Mouse (Mus musculus): ENCODE results near the gene Sqstm1. TPM values are rescaled to one million over a fixed set of nuclear protein-coding genes. Genes with fewer than 3 reads are reported as not detected.

Sqstm1 gene
- total RNA-seq, 4 experiments from 2014 or later = 498 to 523 (median 522) TPM

DNA sequence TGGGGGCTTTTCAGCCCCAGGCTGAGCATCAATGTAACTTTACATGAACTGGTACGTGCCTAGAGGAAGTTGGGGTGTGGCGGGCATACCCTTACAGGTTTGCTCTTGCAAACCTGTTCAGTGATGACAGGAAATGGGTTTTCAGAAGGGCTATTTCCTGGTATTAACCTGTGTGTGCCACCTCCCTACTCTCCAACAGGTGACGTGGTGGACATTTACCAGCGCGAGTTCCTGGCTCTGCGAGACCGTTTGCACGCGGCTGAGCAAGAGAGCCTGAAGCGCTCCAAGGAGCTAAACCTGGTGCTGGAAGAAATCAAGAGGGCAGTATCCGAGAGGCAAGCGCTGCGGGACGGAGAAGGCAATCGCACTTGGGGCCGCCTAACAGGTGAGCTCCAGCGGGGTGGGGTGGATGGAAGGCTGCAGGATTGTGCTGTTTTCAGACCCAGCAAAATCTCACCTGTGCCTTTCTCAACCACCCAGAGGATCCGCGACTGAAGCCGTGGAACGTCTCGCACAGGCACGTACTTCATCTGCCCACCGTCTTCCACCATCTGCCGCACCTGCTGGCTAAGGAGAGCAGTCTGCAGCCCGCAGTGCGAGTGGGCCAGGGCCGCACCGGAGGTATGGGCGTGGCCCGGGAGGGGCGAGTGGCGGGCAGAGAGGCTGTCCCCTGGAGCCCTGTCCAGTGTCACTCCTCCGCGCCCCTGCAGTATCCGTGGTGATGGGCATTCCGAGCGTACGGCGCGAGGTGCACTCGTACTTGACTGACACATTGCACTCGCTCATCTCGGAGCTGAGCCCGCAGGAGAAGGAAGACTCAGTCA lies 20.1 kb upstream of the Sqstm1 start:
- no peak for DNase-seq (ENCODE audit: low spot score in 2 of 2)

DNA sequence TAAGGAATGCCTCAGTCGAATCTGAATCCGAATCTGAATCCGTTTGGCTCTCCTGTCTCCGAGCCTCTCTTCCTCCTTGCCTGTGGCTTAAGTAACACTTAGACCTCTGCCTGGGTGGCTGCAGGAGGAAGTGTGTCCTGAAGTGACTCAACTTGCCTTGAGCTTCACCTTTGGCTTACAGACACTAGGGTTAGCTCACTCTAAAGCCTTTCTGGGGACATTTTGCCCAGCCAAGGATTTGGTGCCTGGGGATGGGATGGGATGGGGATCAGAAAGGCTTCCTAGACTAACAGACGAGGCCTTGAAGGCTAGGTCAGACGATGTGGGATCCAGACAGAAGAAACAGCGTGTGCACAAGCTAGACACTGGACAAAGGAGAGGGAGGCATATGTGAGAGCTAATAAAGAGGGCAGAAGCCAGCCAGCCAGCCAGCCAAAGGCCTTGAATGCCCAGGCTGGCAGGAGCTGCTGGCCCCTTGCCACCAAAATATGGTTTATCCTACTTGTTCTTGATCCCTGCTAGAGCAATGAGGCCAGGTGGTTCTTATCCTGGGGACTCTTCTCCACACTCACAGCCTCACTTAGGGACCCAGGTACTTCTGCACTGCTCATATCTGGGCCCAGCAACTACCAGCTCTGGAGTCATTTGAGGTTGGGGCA lies 18.8 kb upstream of the Sqstm1 start:
- DNase-seq (ENCODE audit: low spot score in 2 of 2) = peak in 1 of 2 experiments; percentile 15

DNA sequence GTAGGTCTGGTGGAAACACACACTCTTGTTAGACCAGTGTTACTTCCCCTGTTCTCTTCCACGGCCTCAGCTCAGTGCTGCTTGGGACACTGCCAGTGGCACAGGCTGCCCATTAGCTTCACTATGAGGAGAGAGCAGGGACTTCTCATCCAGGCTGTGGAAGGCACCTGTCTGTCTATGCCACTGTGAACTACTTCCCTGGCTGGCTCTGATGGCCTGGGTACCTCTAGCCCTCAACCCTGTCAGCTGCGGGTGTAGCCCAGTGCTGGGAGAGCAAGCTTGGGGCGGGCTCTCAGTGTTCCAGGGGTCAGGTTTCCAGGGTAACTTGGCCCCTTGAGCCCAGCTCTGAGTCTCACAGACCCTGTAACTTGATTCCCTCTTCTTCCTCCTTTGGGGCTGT lies 18.1 kb upstream of the Sqstm1 start:
- DNase-seq (ENCODE audit: low spot score in 2 of 2) = peak in 1 of 2 experiments; percentile 15

DNA sequence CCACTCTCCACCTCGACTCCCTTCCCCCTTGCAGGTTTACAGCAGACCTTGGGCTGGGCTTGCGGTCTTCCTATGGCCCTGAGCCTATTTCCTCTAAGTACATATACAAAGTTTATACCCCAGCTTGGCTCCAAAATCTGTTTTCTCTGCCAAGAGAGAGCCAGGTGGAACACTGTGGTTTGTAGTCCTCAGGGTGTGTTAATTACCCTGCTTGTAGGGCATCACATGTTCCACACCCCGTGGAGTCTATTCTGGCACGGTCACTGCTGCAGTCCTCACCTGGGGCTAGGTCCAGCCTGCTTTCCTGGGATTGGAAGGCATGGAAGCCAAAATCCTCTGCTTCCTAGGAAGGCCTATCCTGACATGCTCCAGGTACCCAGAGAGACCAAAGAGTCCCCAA lies 17.1 kb upstream of the Sqstm1 start:
- no peak for DNase-seq (ENCODE audit: low spot score in 2 of 2)

DNA sequence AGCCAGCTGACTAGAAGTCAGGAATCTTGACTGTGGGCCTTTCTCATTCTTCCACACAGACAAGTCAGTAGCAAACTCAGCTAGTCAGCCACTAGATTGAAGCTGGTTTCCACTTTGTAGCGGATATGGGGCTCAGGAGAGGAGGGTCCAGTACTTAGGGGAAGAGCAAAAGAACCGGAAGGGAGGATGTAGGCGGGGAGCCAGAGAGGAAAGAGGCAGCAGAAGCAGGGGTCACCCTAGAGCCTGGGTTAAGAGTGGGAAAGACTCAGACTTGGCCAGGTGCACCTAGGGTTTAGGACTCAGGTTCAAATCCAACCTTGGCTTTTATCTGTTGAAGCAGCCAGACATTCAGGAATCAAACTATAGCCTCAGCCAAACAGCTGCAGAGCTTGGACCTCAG lies 16.6 kb upstream of the Sqstm1 start:
- no peak for DNase-seq (ENCODE audit: low spot score in 2 of 2)

DNA sequence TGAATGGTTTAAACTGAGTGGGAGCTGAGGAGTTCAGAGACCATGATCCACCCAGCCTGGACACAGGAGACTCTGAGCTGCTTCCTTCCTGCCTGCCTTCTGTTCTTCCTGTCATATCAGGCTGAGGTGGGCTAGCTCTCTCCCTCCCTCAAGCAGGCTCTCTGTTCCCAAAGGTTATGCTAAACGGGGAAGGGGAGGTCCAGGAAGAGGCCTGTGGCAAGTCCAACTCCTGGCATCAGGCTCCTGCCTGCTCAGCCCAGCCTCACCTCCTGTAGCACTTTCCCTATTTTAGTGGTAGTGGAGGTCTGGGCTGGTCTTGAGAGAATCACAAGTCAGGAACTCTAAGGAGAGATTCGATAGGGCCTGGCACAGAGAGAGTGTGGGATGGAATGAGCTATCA lies 15.8 kb upstream of the Sqstm1 start:
- DNase-seq (ENCODE audit: low spot score in 2 of 2) = no peak

DNA sequence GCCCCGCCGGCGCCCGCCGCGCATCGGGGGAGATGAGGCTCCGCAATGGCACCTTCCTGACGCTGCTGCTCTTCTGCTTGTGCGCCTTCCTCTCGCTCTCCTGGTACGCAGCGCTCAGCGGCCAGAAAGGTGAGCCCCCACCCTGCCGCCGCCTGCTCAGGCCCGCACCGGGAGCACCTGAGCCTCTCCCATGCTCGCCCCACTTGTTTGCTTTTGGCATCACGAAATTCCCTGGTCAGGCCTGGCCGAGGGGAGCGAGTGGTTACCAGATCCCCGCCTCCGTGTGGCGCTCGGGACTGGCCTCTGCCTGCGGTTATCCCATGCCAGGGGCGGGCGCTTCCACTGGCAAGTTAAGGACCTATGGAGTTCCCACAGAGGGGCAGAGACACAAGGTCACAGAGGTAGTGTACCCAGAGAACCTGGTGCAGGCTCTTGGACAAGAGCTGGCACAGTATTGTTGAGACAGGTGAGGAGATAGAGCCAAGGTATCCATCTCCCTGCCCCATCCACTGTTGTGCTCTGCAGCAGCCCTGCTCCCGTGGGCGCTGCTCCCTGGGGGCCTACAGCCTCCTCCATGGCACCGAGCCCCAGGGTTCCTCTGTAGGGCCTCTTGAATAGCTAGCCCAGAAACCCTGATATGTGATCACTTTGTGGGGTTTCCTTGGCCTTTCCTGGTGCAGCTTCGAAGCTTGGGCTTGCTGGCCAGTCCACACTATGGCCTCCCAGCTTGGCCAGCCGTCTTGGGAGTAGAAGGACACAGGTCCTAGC lies 15.2 kb upstream of the Sqstm1 start:
- DNase-seq (ENCODE audit: low spot score in 2 of 2) = no peak

DNA sequence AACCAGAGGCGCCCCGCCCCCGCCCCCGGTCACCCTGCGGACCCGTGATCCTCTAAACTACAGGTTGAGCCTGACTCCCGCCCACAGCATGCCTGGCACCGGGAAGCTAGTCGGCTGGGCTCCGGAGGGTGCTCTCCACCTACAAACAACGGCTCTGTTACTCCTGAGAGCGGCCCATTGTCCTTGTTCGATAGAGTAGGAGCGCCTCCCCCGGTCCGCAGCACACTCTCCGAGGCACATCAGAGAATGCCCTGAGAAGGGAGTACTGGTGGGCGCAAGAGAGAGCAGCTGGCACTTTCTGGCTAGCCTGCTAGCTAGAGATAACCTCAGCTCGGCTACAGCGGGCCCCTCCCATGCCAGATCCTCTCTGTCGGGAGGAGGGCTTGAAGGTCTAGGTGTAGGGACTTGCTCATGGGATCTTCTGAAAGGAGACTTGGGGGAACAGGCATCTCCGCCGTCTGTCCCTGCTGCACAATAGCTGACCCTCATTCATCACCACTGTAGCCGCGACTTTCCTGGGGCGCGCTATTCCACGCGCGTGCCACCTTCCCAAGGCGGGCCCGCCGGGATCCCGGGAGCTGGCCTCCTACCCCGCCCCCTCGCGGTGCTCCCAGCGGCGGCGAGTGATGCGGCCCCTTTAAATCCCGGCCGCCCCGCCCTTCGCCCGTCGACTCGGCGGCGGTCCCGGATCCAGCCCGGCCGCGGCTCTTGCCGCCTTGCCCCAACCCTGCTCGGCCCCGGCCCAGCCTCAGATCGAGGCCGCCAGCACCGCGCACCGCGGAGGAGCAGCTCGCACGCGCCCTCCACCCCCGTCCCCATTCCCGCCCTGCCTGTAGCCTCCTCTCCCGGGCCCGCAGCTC lies 14.3 kb upstream of the Sqstm1 start:
- peak; percentile 67 to 78 for DNase-seq (ENCODE audit: low spot score in 2 of 2)

DNA sequence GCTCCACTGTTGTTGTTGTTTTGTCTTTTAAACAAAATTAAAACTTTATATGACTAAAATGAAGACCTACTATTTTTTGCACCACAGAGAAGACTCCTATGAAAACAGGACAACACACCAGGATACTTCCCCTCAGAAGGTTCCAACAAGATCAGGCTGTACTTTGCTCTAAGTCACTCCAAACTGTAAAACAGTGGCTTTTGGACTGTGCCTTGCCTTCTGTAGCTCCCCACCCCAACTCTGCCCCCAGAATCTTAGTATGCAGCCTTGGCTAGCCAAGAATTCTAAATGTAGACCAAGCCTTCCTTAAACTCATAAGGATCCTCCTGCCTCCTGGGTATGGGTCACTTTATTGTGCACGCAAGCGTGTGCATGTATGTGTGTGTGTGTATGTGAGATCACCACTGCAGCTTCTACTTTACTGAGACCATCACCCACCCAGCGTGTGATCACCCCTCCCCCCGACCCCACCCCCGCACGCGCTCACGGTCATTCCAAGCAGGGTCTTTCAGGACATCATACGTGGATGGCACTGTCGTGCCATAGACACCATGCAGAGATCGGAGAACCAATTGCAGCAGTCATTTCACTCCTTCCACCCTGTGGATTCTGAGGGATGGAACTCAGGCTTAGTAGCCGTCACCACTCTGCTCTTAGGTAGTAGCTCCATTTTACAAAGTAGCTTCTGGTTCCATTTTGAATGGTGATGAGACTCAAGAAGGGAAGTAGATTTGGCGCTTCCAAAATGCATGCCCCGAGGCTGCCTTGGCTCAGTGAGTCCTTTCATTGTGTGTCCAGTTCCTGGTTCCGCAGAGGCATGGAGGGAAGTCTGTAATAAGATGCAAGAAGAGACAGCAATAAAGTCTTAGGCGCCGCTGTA lies 13.4 kb upstream of the Sqstm1 start:
- DNase-seq (ENCODE audit: low spot score in 2 of 2) = no peak

DNA sequence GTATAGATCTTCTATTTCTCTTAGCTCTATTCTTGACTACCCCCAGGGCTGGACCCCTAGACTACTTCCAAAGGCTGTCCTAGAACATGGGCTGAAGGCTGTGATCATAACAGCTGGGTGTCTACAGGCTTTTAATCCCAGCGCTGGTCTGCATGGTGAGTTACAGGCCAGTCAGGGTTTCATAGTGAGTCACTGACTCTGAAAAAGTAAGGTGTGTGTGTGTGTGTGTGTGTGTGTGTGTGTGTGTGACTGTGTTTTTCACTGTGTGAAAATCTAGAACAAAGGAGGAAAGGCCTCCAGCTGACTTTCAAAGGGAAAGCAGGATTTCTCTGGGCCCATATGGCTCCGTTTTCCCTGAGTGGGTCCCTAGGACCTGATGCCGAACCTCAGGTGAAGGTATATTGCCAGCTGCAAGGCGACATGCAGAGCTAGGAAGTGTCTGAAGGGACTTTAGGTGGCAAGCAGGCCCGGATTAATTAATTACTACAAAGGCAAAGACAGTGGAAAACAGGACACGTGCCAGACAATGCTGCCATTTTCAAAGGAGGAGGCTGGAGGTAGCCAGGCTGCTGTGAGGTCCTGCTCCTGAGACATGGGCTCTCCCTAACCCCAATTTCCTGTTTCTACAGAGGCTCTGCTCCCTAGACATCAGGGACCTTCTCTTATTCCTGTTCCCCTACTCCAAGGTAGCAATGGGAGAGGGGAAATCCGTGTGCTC lies 12.1 kb upstream of the Sqstm1 start:
- no peak for DNase-seq (ENCODE audit: low spot score in 2 of 2)

DNA sequence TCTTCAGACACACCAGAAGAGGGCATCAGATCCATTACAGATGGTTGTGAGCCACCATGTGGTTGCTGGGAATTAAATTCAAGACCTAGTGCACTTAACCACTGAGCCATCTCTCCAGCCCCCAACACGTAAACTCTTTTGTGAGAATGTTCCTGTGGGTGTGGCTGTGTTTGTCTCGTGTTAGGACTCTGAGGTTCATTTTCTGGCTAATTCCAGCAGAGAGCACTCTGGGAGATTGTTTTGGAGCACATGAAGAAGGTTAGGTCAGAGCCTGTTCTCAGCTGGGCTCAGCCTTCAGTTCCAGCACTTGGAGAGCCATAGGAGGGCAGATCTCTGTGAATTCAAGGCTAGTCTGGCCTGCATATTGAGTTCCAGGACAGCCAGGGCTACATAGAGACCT lies 9.2 kb upstream of the Sqstm1 start:
- no peak for DNase-seq (ENCODE audit: low spot score in 2 of 2)

DNA sequence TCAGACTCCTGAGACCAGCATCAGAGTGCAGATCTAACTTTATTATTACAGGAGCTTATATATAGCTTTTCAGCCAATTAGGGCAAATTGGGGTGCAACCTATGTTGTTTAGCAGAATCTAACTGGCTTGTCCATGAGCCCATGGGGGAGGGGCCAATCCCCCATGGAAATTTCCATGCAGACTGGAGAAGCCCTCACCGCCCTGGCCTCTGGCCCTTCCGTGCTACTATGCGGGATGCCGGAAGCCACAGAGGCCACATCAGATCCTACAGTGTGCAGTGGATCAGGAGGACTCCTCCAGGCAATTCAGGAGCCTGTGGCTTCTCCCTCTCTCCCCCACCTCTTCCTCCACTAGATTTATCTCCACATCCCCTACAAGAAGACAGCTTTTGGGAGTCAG lies 7.2 kb upstream of the Sqstm1 start:
- peak in 1 of 2 experiments; percentile 8 for DNase-seq (ENCODE audit: low spot score in 2 of 2)

DNA sequence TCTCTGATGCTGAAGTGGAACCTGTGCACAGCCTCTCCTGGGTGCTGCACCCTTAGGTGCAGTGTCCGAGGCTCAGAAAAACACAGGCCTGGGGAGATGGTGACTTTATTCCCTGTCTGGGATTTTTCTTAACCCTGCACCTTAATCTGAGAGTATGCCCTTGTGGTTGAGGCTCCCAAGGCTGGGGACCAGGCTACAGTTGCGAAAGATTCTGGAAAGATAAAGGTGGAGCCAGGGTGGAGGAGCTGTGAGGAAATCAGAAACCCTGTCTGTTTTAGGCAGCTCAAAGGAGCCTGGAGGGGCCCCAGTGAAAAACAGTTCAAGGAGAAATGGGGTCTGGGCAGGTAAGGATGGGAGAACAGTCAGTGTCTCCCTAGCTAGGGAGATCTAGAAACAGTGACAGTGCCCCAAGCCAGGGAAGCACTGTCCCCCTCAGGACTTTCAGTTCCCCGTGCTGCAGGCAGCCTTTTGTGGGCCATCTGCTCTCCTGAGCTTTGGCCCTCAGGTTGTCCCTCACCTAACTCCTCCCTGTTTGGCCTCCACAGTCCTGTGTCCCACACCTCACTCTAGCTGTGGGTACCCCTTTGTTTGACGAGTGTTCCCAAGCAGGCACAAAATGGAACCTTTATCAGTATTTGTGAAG lies 6.2 kb upstream of the Sqstm1 start:
- no peak for DNase-seq (ENCODE audit: low spot score in 2 of 2)

DNA sequence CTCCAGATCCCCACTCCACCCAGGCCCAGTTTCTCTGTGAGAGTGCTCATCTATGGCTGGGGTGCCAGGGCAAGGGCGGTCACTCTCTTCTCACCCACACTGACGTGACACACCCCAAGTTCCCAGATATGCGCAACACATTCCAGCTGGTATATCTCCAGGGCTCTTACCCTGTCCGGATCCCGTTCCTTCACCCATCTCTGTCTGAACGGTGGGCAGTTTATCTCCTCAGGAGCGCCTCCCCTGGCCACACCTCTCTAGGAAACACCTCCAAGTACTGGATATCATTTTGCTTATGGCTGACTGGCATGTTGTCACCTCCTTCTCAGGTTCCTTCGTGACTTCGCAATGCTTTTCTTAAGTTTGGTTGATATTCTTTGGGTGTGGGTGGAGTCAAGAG lies 5.0 kb upstream of the Sqstm1 start:
- no peak for DNase-seq (ENCODE audit: low spot score in 2 of 2)

DNA sequence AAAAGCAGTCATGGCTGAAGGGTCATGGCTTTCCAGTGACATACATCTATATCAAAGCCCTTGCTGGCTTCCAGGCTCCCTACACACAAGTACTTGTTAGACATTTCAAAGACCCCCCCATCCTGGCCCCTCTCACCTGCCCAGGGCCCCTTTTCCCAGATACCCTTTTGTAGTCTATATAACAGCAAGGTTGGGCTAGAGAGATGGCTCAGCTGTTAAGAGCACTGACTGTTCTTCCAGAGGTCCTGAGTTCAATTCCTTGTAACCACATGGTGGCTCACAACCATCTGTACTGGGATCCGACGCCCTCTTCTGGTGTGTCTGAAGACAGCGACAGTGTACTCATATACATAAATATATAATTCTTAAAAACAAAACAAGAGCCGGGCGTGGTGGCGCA lies 4.0 kb upstream of the Sqstm1 start:
- DNase-seq (ENCODE audit: low spot score in 2 of 2) = no peak

DNA sequence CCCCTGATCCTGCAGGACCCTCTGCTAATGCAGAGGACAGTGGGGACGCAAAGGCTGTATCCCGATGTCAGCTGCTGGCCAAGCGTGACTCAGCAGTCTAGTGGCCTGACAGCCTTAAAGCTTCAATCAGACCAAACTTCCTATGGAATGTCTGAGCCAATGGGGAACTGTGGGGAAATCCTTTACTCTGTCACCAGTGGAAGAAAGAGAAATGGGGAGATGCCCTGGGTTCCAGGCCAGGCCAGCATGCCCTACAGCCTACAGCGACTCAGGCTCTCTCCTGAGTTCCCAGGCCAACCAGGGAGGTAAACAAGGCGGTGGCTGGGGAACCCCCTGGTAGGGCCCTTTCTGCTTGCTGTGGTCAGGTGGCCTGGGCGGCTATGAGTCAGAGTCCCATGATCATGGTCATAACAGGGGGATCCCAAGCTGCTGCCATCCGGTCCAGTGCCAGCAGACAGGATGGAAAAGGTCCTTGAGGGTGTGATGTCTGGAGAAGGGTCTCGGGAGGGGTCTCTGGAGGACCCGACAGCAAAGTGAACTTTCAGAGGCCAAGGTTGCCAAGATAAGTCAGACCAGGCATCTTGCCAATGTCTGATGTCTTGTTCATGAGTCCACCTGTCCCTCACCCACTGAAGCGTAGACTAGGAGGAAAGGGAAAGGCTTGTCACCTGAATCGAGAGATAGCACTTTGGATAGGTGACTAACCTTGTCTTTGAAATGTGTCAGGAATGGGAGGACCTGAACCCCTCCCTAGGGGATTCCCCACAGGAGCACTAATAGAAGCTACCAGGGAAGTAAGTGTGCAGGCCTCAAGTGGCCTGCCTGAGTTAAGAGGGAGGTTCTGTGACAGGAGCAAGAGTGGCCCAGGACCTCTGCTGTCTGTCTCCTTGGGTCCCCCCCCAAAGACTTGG lies 2.5 kb upstream of the Sqstm1 start:
- peak in 1 of 2 experiments; percentile 70 for DNase-seq (ENCODE audit: low spot score in 2 of 2)

DNA sequence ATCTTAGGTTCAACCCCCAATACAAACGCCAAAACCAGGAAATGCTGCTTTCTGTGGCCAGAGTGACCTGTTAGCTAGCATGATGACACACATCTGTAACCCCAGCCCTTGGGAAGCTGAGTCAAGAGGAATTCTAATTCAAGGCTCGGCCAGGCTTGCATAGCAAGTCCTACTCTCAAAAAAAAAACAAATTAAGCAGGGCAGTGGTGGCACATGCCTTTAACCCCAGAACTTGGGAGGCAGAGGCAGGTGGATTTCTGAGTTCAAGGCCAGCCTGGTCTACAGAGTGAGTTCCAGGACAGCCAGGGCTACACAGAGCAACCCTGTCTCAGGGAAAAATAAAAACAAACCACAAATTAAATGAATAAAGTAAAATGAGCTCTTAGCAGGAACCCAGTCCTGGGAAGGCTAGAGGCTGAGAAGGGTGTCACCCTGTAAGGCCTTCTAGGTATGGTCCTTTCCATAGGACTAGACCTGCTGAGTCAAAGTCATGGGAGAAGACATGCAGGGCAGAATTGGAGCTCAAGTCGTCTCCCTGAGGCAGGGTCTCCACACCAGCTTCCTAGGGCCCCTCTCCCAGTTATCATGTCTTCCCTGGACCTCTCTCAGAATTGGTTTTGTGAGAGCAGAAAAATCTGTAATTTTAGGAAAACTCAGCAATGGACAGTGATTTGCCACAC lies 1.6 kb upstream of the Sqstm1 start:
- no peak for DNase-seq (ENCODE audit: low spot score in 2 of 2)
